Mouse (Mus musculus): Measurements from ENCODE around the gene Lrcol1. TPM values are rescaled to one million over a fixed set of nuclear protein-coding genes. Genes with fewer than 3 reads are reported as not detected.

Gene Lrcol1
- not detected in 2 replicates for polyA plus RNA-seq (2016; fragmentation: Nextera tagmentation; extraction: Ambion mirVana)

DNA sequence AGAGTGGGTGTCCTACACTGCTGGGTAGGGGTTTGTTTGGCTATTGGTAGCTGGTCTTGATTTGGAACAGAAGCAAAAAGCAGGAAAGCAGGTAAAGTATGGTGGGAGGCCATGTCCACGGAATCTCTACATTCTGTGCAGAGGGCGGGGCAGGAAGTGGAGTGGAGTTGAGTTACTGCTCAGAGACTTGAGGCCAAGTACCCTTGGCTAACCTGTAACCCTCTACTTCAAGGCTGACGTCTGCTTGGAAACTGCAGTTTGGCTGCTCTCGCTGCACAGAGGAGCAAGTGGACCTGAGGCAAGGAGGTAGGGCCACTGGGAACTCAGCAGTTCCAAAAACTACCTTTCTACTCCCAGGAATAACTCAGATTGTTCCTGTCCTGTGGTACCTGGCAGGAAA, at the start of gene Lrcol1:
Gene Lrcol1, plus strand, starts transcription at position 207 of the 400 bp plus-strand sequence.
- no peak for ATAC-seq (ENCODE audit: insufficient number of reproducible peaks, insufficient read depth, low FRiP score, low TSS enrichment, low read depth)
- peaks cover 14% of the 10 kb centered on the region for H3K4me1 ChIP-seq (replicated peaks)
- no peak within 1 kb of the TSS for H3K27ac ChIP-seq
- H3K4me2 ChIP-seq, result peak within 1 kb of the TSS; percentile 98; the same call in 1 of the 2 replicates
- no peaks in the 10 kb centered on the region for H3K36me3 ChIP-seq
- no peaks in the 10 kb centered on the region for H3K9me3 ChIP-seq
- H3K4me3 ChIP-seq (replicated peaks), result no peak within 1 kb of the TSS
- H3K27me3 ChIP-seq, result peaks cover 43% of the 10 kb centered on the region
- 73% methylated on average over 4 of the region's 4 CpGs for WGBS
- H3K9ac ChIP-seq (replicated peaks), result no peak within 1 kb of the TSS

DNA sequence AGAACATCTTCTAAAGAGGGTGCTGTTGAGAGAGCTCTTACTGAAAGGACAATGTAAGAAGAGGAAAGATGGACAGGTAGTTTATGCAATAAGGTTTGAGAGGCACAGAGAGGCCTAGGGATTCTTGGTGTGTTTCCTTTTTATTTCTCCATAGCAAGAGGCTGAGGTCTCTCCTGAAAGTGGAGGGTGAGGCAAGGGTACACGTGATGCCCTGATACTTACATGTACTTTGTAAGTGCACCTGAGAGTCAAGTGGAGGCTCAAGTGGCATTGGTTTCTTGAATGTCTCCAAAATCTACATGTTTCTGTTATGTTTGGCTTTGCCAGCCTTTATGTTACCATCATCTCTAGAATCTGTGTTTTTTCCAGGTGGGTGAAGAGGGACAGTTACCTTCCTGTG, 47.9 kb upstream of the Lrcol1 start:
- H3K9me3 ChIP-seq, result no peaks in the 10 kb centered on the region
- no peak overlapping the region for H3K4me2 ChIP-seq
- ATAC-seq (ENCODE audit: insufficient number of reproducible peaks, insufficient read depth, low FRiP score, low TSS enrichment, low read depth), result no peak
- WGBS, result 100% methylated on average over 1 of the region's 1 CpGs
- no peak overlapping the region for H3K9ac ChIP-seq (replicated peaks)
- H3K27me3 ChIP-seq, result no peaks in the 10 kb centered on the region
- H3K27ac ChIP-seq, result no peak overlapping the region
- no peaks in the 10 kb centered on the region for H3K4me1 ChIP-seq (replicated peaks)
- H3K36me3 ChIP-seq, result peaks cover 93% of the 10 kb centered on the region
- no peak overlapping the region for H3K4me3 ChIP-seq (replicated peaks)

DNA sequence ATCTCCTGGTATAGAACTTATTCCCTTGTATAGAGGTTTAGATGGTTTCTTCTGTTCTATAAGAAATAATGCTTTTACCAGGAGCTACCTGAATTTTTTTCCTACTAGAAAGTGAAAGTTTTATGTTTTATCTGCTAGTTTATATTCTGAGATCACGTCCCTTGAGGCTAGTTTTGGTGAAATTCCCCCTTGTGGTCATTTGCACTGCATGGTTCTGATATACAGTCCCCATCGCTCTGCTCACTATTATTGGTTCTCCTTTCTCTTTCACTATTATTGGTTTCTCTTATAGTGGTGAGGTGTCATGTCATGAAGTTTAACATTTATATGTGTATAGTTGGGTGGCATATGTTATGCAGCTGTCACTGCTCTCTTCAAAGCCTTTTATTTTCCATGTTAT, 43.9 kb upstream of the Lrcol1 start:
- peaks cover 98% of the 10 kb centered on the region for H3K36me3 ChIP-seq
- 92% methylated on average over 2 of the region's 2 CpGs for WGBS
- no peak for ATAC-seq (ENCODE audit: insufficient number of reproducible peaks, insufficient read depth, low FRiP score, low TSS enrichment, low read depth)

DNA sequence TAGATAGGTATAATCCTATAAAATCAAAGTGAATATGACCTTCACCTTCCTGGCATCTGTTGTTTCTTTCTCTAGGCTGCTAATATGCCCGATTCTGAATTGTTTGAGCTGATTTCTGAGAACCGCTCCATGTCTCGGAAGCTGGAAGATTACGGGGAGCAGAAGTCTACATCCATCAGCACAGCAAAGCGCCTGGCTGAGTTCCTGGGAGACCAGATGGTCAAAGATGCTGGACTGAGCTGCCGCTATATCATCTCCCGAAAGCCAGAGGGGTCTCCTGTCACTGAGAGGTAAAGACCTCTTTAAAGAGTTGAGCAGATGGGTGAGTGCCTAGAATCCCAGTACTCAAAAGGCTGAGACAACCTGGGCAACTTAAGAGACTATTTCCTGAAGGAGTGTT, 35.7 kb upstream of the Lrcol1 start:
- Histone ChIP-seq H3K9ac (replicated peaks) (no peak overlapping the region), H3K9me3 (no peaks in the 10 kb centered on the region), H3K27me3 (no peaks in the 10 kb centered on the region), H3K4me2 (no peak overlapping the region), H3K4me3 (replicated peaks) (no peak overlapping the region), H3K4me1 (replicated peaks) (no peaks in the 10 kb centered on the region), H3K27ac (no peak overlapping the region), H3K36me3 (peaks cover 94% of the 10 kb centered on the region)
- WGBS, result 95% methylated on average over 7 of the region's 7 CpGs
- ATAC-seq (ENCODE audit: insufficient number of reproducible peaks, insufficient read depth, low FRiP score, low TSS enrichment, low read depth), result no peak

More for the DNA sequence above, 43.9 kb upstream of the Lrcol1 start:
- no peaks in the 10 kb centered on the region for H3K27me3 ChIP-seq
- H3K4me2 ChIP-seq, result no peak overlapping the region
- no peaks in the 10 kb centered on the region for H3K9me3 ChIP-seq
- no peak overlapping the region for H3K9ac ChIP-seq (replicated peaks)
- no peaks in the 10 kb centered on the region for H3K4me1 ChIP-seq (replicated peaks)
- no peak overlapping the region for H3K4me3 ChIP-seq (replicated peaks)
- no peak overlapping the region for H3K27ac ChIP-seq

DNA sequence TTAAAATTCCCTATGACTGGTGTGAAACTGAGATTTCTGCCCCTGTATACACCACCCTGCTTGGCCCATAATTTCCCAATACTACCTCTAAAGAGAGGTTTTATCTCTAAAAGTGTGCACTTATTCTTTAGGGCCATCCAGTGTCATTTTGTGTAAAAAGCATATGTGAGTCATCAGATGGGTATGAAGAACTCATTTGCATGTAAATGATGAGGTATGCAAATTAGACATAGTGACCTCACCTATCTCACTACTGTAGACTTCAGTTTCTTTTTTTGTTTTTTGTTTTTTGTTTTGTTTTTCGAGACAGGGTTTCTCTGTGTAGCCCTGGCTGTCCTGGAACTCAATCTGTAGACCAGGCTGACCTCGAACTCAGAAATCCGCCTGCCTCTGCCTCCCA, 31.4 kb upstream of the Lrcol1 start:
- Histone ChIP-seq H3K4me3 (replicated peaks) (no peak overlapping the region), H3K9ac (replicated peaks) (no peak overlapping the region), H3K36me3 (peaks cover 87% of the 10 kb centered on the region), H3K9me3 (no peaks in the 10 kb centered on the region), H3K27me3 (no peaks in the 10 kb centered on the region), H3K4me2 (no peak overlapping the region), H3K4me1 (replicated peaks) (no peaks in the 10 kb centered on the region), H3K27ac (no peak overlapping the region)
- no peak for ATAC-seq (ENCODE audit: insufficient number of reproducible peaks, insufficient read depth, low FRiP score, low TSS enrichment, low read depth)
- WGBS, result 91% methylated on average over 3 of the region's 3 CpGs

DNA sequence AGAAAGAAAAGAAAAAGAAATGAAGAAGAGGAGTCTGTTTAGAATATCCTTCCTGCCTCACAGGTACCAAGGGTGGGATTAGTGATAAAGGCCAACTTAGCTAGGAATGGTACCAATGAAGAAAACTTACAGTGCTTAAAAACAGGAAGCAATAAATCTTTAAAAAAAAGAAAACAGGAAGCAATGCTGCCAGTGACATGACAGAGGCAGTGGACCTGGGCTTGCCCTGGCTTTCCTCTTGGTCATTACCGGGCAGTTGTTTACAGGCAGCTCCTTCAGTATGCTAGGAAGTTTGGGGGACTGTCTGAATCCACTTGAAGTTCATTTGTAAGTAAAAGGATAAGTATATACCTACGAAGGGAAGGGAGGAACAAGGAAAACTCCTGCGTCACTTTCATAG, 14.0 kb upstream of the Lrcol1 start:
- no peak for ATAC-seq (ENCODE audit: insufficient number of reproducible peaks, insufficient read depth, low FRiP score, low TSS enrichment, low read depth)
- no peak overlapping the region for H3K27ac ChIP-seq
- H3K9me3 ChIP-seq, result no peaks in the 10 kb centered on the region
- H3K4me1 ChIP-seq (replicated peaks), result no peaks in the 10 kb centered on the region
- WGBS, result 75% methylated on average over 3 of the region's 3 CpGs
- peaks cover 91% of the 10 kb centered on the region for H3K36me3 ChIP-seq
- H3K4me2 ChIP-seq, result no peak overlapping the region
- H3K4me3 ChIP-seq (replicated peaks), result no peak overlapping the region
- no peak overlapping the region for H3K9ac ChIP-seq (replicated peaks)
- no peaks in the 10 kb centered on the region for H3K27me3 ChIP-seq

DNA sequence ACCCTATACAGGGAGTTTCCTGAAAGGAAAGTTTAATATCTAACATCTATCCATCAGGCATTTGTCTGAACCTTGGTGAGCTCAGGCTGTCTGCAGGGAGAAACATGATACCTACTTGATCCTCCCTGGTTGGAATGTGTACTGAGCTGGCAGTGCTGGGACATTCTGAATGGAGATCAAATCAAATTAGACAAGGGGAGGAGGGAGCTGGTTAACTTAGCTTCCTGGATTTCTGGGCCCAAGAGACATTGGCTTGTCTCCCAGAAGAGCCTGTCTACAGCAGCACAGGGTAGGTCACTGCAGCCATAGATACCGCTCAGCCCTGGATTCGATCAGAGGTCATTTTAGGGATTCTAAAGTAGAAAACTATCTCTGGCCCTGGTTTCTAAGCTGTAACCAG, 5.7 kb upstream of the Lrcol1 start:
- Histone ChIP-seq H3K27ac (no peak overlapping the region), H3K4me1 (replicated peaks) (peaks cover 14% of the 10 kb centered on the region), H3K9ac (replicated peaks) (no peak overlapping the region), H3K9me3 (no peaks in the 10 kb centered on the region), H3K27me3 (peaks cover 35% of the 10 kb centered on the region), H3K4me2 (no peak overlapping the region), H3K36me3 (peaks cover 56% of the 10 kb centered on the region), H3K4me3 (replicated peaks) (no peak overlapping the region)
- ATAC-seq (ENCODE audit: insufficient number of reproducible peaks, insufficient read depth, low FRiP score, low TSS enrichment, low read depth), result no peak
- WGBS, result 91% methylated on average over 2 of the region's 2 CpGs

DNA sequence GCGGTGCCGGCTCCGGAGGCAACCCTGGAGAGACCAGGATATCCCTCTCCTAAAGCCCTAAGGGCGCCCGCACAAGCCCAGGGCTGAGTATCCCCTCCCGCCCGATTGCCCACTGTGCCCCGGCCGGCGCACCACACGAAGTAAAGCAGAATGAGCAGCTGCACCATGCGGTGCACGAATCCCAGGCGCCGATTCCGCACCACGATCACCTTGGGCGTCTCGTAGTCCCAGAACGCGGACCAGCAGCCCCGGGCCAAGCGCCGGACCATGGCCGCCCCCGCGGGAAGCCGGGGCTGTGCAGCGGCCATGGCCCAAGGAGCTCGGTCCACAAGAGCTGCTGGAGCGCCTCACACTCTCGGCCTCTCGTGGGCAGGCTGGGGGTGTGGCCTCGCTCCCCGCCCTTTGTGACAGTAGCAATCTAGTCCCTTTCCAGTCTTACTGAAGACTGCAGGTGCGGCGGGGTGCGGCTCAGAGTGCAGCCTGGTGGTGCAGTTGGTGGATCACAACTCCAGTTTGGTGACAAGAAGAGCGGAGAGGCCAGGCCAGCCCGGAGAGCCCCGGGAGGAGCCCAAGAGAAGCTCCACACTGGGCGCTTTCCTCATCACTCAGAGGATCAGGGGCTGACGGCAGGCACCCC, 1.8 kb upstream of the Lrcol1 start, which contains the start of gene P2rx2:
Gene P2rx2, minus strand, starts transcription at position 565 of the 637 bp plus-strand sequence.
- peak; percentile 44; the same call in 1 of the 2 replicates for ATAC-seq (ENCODE audit: insufficient number of reproducible peaks, insufficient read depth, low FRiP score, low TSS enrichment, low read depth)

DNA sequence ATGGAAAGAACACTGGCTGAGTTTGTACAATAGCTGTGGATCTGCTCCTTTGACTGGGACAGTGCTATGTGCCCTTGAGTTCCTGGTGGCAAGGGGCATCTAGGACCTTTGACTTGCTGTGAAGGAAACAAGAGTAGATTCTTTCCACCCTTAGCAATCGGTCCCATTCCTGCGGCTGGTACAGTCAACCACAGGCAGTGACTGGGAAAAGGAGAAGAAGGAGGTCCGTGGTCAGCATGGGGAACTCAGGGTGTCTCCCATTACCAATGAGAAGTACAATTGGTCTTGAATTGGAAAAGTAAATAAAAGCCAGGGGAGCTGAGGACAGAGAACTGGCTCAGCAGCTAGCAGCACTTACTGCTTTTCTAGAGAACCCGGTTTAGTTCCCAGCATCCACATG, 1.0 kb downstream of the Lrcol1 start:
- Histone ChIP-seq H3K4me1 (replicated peaks) (peaks cover 14% of the 10 kb centered on the region), H3K36me3 (no peaks in the 10 kb centered on the region), H3K27me3 (peaks cover 41% of the 10 kb centered on the region), H3K9me3 (no peaks in the 10 kb centered on the region), H3K4me2 (no peak overlapping the region), H3K4me3 (replicated peaks) (no peak overlapping the region), H3K27ac (no peak overlapping the region), H3K9ac (replicated peaks) (no peak overlapping the region)
- WGBS, result 90% methylated on average over 4 of the region's 4 CpGs
- ATAC-seq (ENCODE audit: insufficient number of reproducible peaks, insufficient read depth, low FRiP score, low TSS enrichment, low read depth), result no peak

More for the DNA sequence above, 1.8 kb upstream of the Lrcol1 start, which contains the start of gene P2rx2:
- Histone ChIP-seq H3K4me2 (peak within 1 kb of the TSS; percentile 98), H3K27ac (no peak within 1 kb of the TSS), H3K4me1 (replicated peaks) (peaks cover 14% of the 10 kb centered on the region), H3K9me3 (no peaks in the 10 kb centered on the region), H3K27me3 (peaks cover 43% of the 10 kb centered on the region), H3K9ac (replicated peaks) (peak within 1 kb of the TSS; percentile 62), H3K4me3 (replicated peaks) (peak within 1 kb of the TSS; percentile 54), H3K36me3 (peaks cover 16% of the 10 kb centered on the region)
- 2% methylated on average over 43 of the region's 43 CpGs for WGBS

DNA sequence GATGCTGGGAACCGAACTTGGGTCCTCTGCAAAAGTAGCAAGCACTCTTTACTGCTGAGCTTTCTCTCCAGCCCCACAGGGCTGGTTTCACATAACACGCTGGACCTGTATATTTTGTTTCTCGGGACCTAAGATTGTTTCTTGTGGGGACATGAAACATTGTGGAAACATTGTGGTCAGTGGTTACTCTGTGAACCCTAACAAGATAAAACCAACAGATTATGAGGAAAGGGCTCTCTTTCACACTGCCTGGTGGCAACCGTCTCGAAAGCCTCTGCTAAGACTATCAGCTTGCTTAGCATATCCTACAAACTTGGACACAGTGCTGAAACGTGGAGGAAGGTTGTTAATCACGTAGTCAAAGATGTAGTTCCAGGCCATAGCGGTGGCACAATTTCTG, 2.5 kb downstream of the Lrcol1 start:
- Histone ChIP-seq H3K4me1 (replicated peaks) (peaks cover 14% of the 10 kb centered on the region), H3K27ac (no peak overlapping the region), H3K27me3 (peaks cover 27% of the 10 kb centered on the region), H3K36me3 (no peaks in the 10 kb centered on the region), H3K4me2 (no peak overlapping the region), H3K9ac (replicated peaks) (no peak overlapping the region), H3K9me3 (no peaks in the 10 kb centered on the region), H3K4me3 (replicated peaks) (no peak overlapping the region)
- 82% methylated on average over 8 of the region's 8 CpGs for WGBS
- no peak for ATAC-seq (ENCODE audit: insufficient number of reproducible peaks, insufficient read depth, low FRiP score, low TSS enrichment, low read depth)

DNA sequence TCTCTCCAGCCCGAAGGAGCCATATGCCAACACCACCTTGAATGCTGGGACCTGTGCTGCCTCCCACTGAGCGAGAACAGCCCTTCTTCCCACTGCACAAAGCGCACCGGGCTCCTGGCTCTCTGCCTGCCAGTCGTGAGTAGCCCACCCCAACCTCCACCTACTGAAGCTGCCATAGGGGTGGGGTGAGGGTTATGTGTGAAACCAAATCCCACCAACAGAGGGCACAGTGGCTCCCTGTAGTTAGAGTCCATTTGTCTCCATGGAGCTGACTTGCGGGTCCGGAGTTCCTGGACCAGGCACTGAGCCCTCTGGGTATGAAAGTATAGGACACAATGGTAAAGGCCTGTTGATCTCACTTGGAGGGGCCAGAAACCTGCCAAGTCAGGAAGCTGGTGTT, 10.2 kb downstream of the Lrcol1 start:
- 12% methylated on average over 7 of the region's 7 CpGs for WGBS
- Histone ChIP-seq H3K4me1 (replicated peaks) (peaks cover 5% of the 10 kb centered on the region; the same call in 1 of the 2 replicates), H3K9ac (replicated peaks) (no peak overlapping the region), H3K27me3 (peaks cover 25% of the 10 kb centered on the region), H3K36me3 (no peaks in the 10 kb centered on the region), H3K4me3 (replicated peaks) (no peak overlapping the region), H3K4me2 (no peak overlapping the region), H3K27ac (no peak overlapping the region), H3K9me3 (no peaks in the 10 kb centered on the region)
- no peak for ATAC-seq (ENCODE audit: insufficient number of reproducible peaks, insufficient read depth, low FRiP score, low TSS enrichment, low read depth)
